Mouse (Mus musculus) small intestine, adult 2 months (tissue): ENCODE measurements around the gene Col7a1.

Experiments used
- CTCF ChIP-seq: fragments of 200-500 bp; IDR thresholded peaks from 2 replicates; pipeline ENCODE4 v1.5.1; 2012; ENCODE audit warnings: low read depth, mild to moderate bottlenecking, control low read depth, inconsistent platforms, low read length, moderate library complexity, mixed read lengths; ENCODE audit not compliant: insufficient replicate concordance, insufficient read length; ENCODE audit errors: extremely low read depth
- POLR2A ChIP-seq: fragments of 200-500 bp; IDR thresholded peaks from 2 replicates; pipeline ENCODE4 v1.6.1; 2012; ENCODE audit warnings: low read depth, mild to moderate bottlenecking, control low read depth, inconsistent platforms, low read length, moderate library complexity

GRCm38 (mm10) chr9:109031686-109032085 lies 78.3 kb downstream of the Col7a1 start:
- TF ChIP-seq POLR2A (0 out of 2 replicates have a peak, but pooled peaks have one; percentile 9), CTCF (no peak)
